In genomic region chr10:44002995-44003524, GRCm38 (mm10) we compare ENCODE assay signal across 8 mouse cellular contexts.
A peak's percentile ranks its signal among the peaks of the same experiment; 100 is the strongest.
DNase-seq lines count a peak whose midpoint lies in the region; ATAC-seq and TF ChIP-seq lines count a peak whose summit lies in the region.

No protein-coding gene starts in this region.

- peaks cover 3% of the 10 kb centered on the region; the same call in 1 of the 2 replicates for H3K4me1 ChIP-seq in kidney, postnatal 0 days (replicated peaks; ENCODE audit: insufficient read depth, low read length)
- H3K4me1 ChIP-seq in brown adipose tissue, adult 24 weeks (ENCODE audit: control insufficient read depth, insufficient read depth, insufficient read length, low read length), result no peaks in the 10 kb centered on the region; the same call in 1 of the 2 replicates
- H3K4me1 ChIP-seq in midbrain, postnatal 0 days (ENCODE audit: insufficient read depth, low read length), result peaks cover 7% of the 10 kb centered on the region; the same call in 1 of the 2 replicates

- H3K9me3 ChIP-seq in kidney, postnatal 0 days (replicated peaks; ENCODE audit: low read length), result no peaks in the 10 kb centered on the region
- no peaks in the 10 kb centered on the region for H3K9me3 ChIP-seq in midbrain, postnatal 0 days (ENCODE audit: low read length)

- peak overlapping the region; percentile 75 for H3K4me3 ChIP-seq in kidney, postnatal 0 days (replicated peaks; ENCODE audit: low read depth, low read length)
- H3K4me3 ChIP-seq in brown adipose tissue, adult 24 weeks (ENCODE audit: insufficient read depth, low read depth, low read length), result peak overlapping the region; percentile 93
- H3K4me3 ChIP-seq in midbrain, postnatal 0 days (ENCODE audit: low read depth, low read length), result peak overlapping the region; percentile 38

- peak overlapping the region; percentile 60 for H3K9ac ChIP-seq in kidney, postnatal 0 days (ENCODE audit: low read depth, low read length)
- no peak overlapping the region for H3K9ac ChIP-seq in midbrain, postnatal 0 days (replicated peaks; ENCODE audit: low read length, poor library complexity, severe bottlenecking)

- no peak for TF ChIP-seq CTCF in kidney, postnatal 0 days (IDR thresholded peaks at IDR 0.05; ENCODE audit: low read depth)
- no peak for TF ChIP-seq CTCF in midbrain, postnatal 0 days (IDR thresholded peaks at IDR 0.05)

- WGBS in kidney, postnatal 0 days, result 5% methylated on average over 11 of the region's 11 CpGs
- 2% methylated on average over 11 of the region's 11 CpGs for WGBS in midbrain, postnatal 0 days

- H3K27me3 ChIP-seq in kidney, postnatal 0 days (ENCODE audit: insufficient read depth, low read length), result peaks cover 24% of the 10 kb centered on the region
- H3K27me3 ChIP-seq in midbrain, postnatal 0 days (ENCODE audit: insufficient read depth, low read length), result peaks cover 42% of the 10 kb centered on the region

- DNase-seq in kidney, postnatal 0 days (ENCODE audit: low spot score), result no peak
- DNase-seq in kidney, adult 18-20 months, result no peak
- peak; percentile 56 for DNase-seq in induced T-regulatory cell, adult 2 months (ENCODE audit: low read depth)
- DNase-seq in midbrain, postnatal 0 days (ENCODE audit: low spot score), result no peak
- no peak for DNase-seq in frontal cortex, adult 2 months (ENCODE audit: extremely low spot score in 1 of 2, low spot score in 1 of 2)
- DNase-seq in embryo, embryonic 9.5 days (ENCODE audit: extremely low spot score), result no peak
- no peak for DNase-seq in embryo, embryonic 10 days (ENCODE audit: low spot score)

- H3K4me2 ChIP-seq in kidney, postnatal 0 days (ENCODE audit: low read length), result peak overlapping the region; percentile 84
- H3K4me2 ChIP-seq in midbrain, postnatal 0 days (ENCODE audit: low read depth, low read length, poor library complexity, severe bottlenecking), result peak overlapping the region; percentile 53

- no peaks in the 10 kb centered on the region for H3K36me3 ChIP-seq in kidney, postnatal 0 days (ENCODE audit: insufficient read depth, low read length)
- H3K36me3 ChIP-seq in midbrain, postnatal 0 days (ENCODE audit: insufficient read depth, low read length), result no peaks in the 10 kb centered on the region

- peak overlapping the region; percentile 33; the same call in 1 of the 2 replicates for H3K27ac ChIP-seq in kidney, postnatal 0 days
- peak overlapping the region; percentile 92 for H3K27ac ChIP-seq in brown adipose tissue, adult 24 weeks (replicated peaks; ENCODE audit: low read depth, low read length)
- no peak overlapping the region for H3K27ac ChIP-seq in midbrain, postnatal 0 days (ENCODE audit: low read depth, low read length)

- ATAC-seq in kidney, postnatal 0 days (replicated peaks; ENCODE audit: low FRiP score, low read depth), result no peak
- no peak for ATAC-seq in midbrain, postnatal 0 days (ENCODE audit: low FRiP score)

Comparison
In these comparisons a context has a peak if more than half of its experiments do, and no peak if none do; other contexts are left out.
1. H3K4me3 ChIP-seq: peak in every context shown above with its lines; median percentile 93 in brown adipose tissue, adult 24 weeks; 75 in kidney, postnatal 0 days; 38 in midbrain, postnatal 0 days.